Mouse (Mus musculus) hindbrain, embryonic 16.5 days (tissue): ENCODE measurements around the gene Nf1. TPM values are rescaled to one million over a fixed set of nuclear protein-coding genes. Genes with fewer than 3 reads are reported as not detected.

ENCODE experiments used
- ATAC-seq: fragments of 200-750 bp; cut with Nextera tagmentation; 2 replicates; pipeline ENCODE4 v1.8.0; 2017; ENCODE audit warnings: moderate TSS enrichment, moderate library complexity
- H3K27ac ChIP-seq: fragments of 300-500 bp; sonication (generic); 2 replicates; pipeline ENCODE4 v1.5.1; 2014; ENCODE audit warnings: low read depth, mild to moderate bottlenecking, control low read depth, low read length, moderate library complexity
- H3K27me3 ChIP-seq: fragments of 300-500 bp; sonication (generic); replicated peaks from 2 replicates; pipeline ENCODE4 v1.6.1; 2014; ENCODE audit warnings: low read length; ENCODE audit not compliant: control insufficient read depth, insufficient read depth
- H3K36me3 ChIP-seq: fragments of 300-500 bp; sonication (generic); 2 replicates; pipeline ENCODE4 v1.6.1; 2014; ENCODE audit warnings: mild to moderate bottlenecking, low read length, moderate library complexity, mixed read lengths; ENCODE audit not compliant: control insufficient read depth, insufficient read depth
- H3K4me1 ChIP-seq: fragments of 300-500 bp; sonication (generic); 2 replicates; pipeline ENCODE4 v1.6.1; 2014; ENCODE audit warnings: low read depth, low read length; ENCODE audit not compliant: control insufficient read depth, insufficient read depth
- H3K4me2 ChIP-seq: fragments of 300-500 bp; sonication (generic); 2 replicates; pipeline ENCODE4 v1.6.1; 2014; ENCODE audit warnings: mild to moderate bottlenecking, low read length, control low read depth, moderate library complexity
- H3K4me3 ChIP-seq: fragments of 300-500 bp; sonication (generic); 2 replicates; pipeline ENCODE4 v1.5.1; 2014; ENCODE audit warnings: mild to moderate bottlenecking, low read length, control low read depth, moderate library complexity
- H3K9ac ChIP-seq: fragments of 300-500 bp; sonication (generic); 2 replicates; pipeline ENCODE4 v1.6.1; 2014; ENCODE audit warnings: low read depth, mild to moderate bottlenecking, control low read depth, low read length, moderate library complexity
- H3K9me3 ChIP-seq: fragments of 300-500 bp; sonication (generic); 2 replicates; pipeline ENCODE4 v1.6.1; 2014; ENCODE audit warnings: mild to moderate bottlenecking, low read length, moderate library complexity; ENCODE audit not compliant: control insufficient read depth
- WGBS: fragments of 180-500 bp; shearing (Covaris S2); extraction: QIAGEN DNeasy Blood & Tissue Kit; methylation state at CpG from one replicate; pipeline ENCODE4 v1.1.7; 2014; 5-methylcytosine and 5-hydroxymethylcytosine counted together
- polyA plus RNA-seq: library from polyadenylated mRNA; unstranded; fragments of >200 nt; fragmentation: Nextera tagmentation; extraction: Ambion mirVana; gene quantifications from 2 replicates; pipeline ENCODE4 v1.2.1, GENCODE M21; 2015

Gene Nf1
- polyA plus RNA-seq, 1 experiment from 2014 or later, result 5.1 TPM

GRCm38 (mm10) chr11:79356995-79357394, 17.5 kb downstream of the Nf1 start:
- Histone ChIP-seq H3K27ac (no peak overlapping the region), H3K27me3 (no peaks in the 10 kb centered on the region), H3K4me1 (peaks cover 3% of the 10 kb centered on the region; the same call in 1 of the 2 replicates), H3K4me2 (no peak overlapping the region), H3K36me3 (no peaks in the 10 kb centered on the region), H3K9ac (no peak overlapping the region), H3K4me3 (no peak overlapping the region), H3K9me3 (no peaks in the 10 kb centered on the region)
- WGBS, result 86% methylated on average over 3 of the region's 3 CpGs
- no peak for ATAC-seq

- Histone ChIP-seq H3K27ac (no peak overlapping the region), H3K9ac (no peak overlapping the region), H3K36me3 (no peaks in the 10 kb centered on the region), H3K9me3 (no peaks in the 10 kb centered on the region), H3K4me2 (no peak overlapping the region), H3K4me1 (peaks cover 3% of the 10 kb centered on the region; the same call in 1 of the 2 replicates), H3K27me3 (no peaks in the 10 kb centered on the region), H3K4me3 (no peak overlapping the region)
- peak; percentile 80 for ATAC-seq
- 93% methylated on average over 1 of the region's 1 CpGs for WGBS
Observed at GRCm38 (mm10) chr11:79357397-79357796, 17.9 kb downstream of the Nf1 start.

GRCm38 (mm10) chr11:79364956-79365355, 25.5 kb downstream of the Nf1 start:
- WGBS, result 90% methylated on average over 3 of the region's 3 CpGs
- H3K27me3 ChIP-seq, result no peaks in the 10 kb centered on the region
- no peak overlapping the region for H3K4me3 ChIP-seq
- H3K36me3 ChIP-seq, result no peaks in the 10 kb centered on the region
- no peak overlapping the region for H3K27ac ChIP-seq
- peaks cover 2% of the 10 kb centered on the region; the same call in 1 of the 2 replicates for H3K4me1 ChIP-seq
- no peak overlapping the region for H3K4me2 ChIP-seq
- no peaks in the 10 kb centered on the region for H3K9me3 ChIP-seq
- no peak for ATAC-seq
- no peak overlapping the region for H3K9ac ChIP-seq

- Histone ChIP-seq H3K4me3 (no peak overlapping the region), H3K4me1 (peaks cover 2% of the 10 kb centered on the region; the same call in 1 of the 2 replicates), H3K9me3 (no peaks in the 10 kb centered on the region), H3K9ac (no peak overlapping the region), H3K4me2 (no peak overlapping the region), H3K27me3 (no peaks in the 10 kb centered on the region), H3K27ac (no peak overlapping the region), H3K36me3 (no peaks in the 10 kb centered on the region)
- 31% methylated on average over 8 of the region's 8 CpGs for WGBS
- no peak for ATAC-seq
Observed at GRCm38 (mm10) chr11:79366284-79366683, 26.8 kb downstream of the Nf1 start.

- H3K9me3 ChIP-seq, result no peaks in the 10 kb centered on the region
- no peak overlapping the region for H3K4me2 ChIP-seq
- H3K4me3 ChIP-seq, result no peak overlapping the region
- no peak overlapping the region for H3K9ac ChIP-seq
- H3K36me3 ChIP-seq, result 0 out of 2 replicates have a peak, but pooled peaks cover 2% of the 10 kb centered on the region
- 93% methylated on average over 4 of the region's 4 CpGs for WGBS
- no peaks in the 10 kb centered on the region for H3K4me1 ChIP-seq
- ATAC-seq, result no peak
- no peaks in the 10 kb centered on the region for H3K27me3 ChIP-seq
- H3K27ac ChIP-seq, result no peak overlapping the region
Observed at GRCm38 (mm10) chr11:79373031-79373430, 33.5 kb downstream of the Nf1 start.

- ATAC-seq, result no peak
- H3K4me3 ChIP-seq, result no peak overlapping the region
- H3K9me3 ChIP-seq, result no peaks in the 10 kb centered on the region
- no peak overlapping the region for H3K27ac ChIP-seq
- H3K4me1 ChIP-seq, result no peaks in the 10 kb centered on the region
- no peak overlapping the region for H3K4me2 ChIP-seq
- H3K9ac ChIP-seq, result no peak overlapping the region
- 55% methylated on average over 3 of the region's 3 CpGs for WGBS
- H3K36me3 ChIP-seq, result peaks cover 3% of the 10 kb centered on the region
- no peaks in the 10 kb centered on the region for H3K27me3 ChIP-seq
Observed at GRCm38 (mm10) chr11:79398336-79398735, 58.8 kb downstream of the Nf1 start.

- no peaks in the 10 kb centered on the region for H3K9me3 ChIP-seq
- no peak overlapping the region for H3K4me2 ChIP-seq
- ATAC-seq, result no peak
- no peak overlapping the region for H3K4me3 ChIP-seq
- no peak overlapping the region for H3K9ac ChIP-seq
- no peaks in the 10 kb centered on the region for H3K27me3 ChIP-seq
- 96% methylated on average over 6 of the region's 6 CpGs for WGBS
- no peak overlapping the region for H3K27ac ChIP-seq
- no peaks in the 10 kb centered on the region for H3K36me3 ChIP-seq
- H3K4me1 ChIP-seq, result no peaks in the 10 kb centered on the region
Observed at GRCm38 (mm10) chr11:79403625-79404319, 64.3 kb downstream of the Nf1 start.

- Histone ChIP-seq H3K9ac (no peak overlapping the region), H3K27ac (no peak overlapping the region), H3K27me3 (no peaks in the 10 kb centered on the region), H3K4me1 (no peaks in the 10 kb centered on the region), H3K9me3 (no peaks in the 10 kb centered on the region), H3K4me2 (no peak overlapping the region), H3K4me3 (no peak overlapping the region), H3K36me3 (peaks cover 3% of the 10 kb centered on the region)
- WGBS, result 91% methylated on average over 7 of the region's 7 CpGs
- ATAC-seq, result no peak
Observed at GRCm38 (mm10) chr11:79413761-79414513, 74.4 kb downstream of the Nf1 start.

GRCm38 (mm10) chr11:79422496-79422895, 83.0 kb downstream of the Nf1 start:
- Histone ChIP-seq H3K9me3 (no peaks in the 10 kb centered on the region), H3K36me3 (peaks cover 3% of the 10 kb centered on the region), H3K4me3 (no peak overlapping the region), H3K4me1 (no peaks in the 10 kb centered on the region), H3K9ac (no peak overlapping the region), H3K27me3 (no peaks in the 10 kb centered on the region), H3K4me2 (no peak overlapping the region), H3K27ac (no peak overlapping the region)
- ATAC-seq, result no peak
- WGBS, result 87% methylated on average over 5 of the region's 5 CpGs
